Mouse (Mus musculus): ENCODE results near the gene Itgb7. TPM values are rescaled to one million over a fixed set of nuclear protein-coding genes. Genes with fewer than 3 reads are reported as not detected.

Gene Itgb7
- polyA plus RNA-seq, 1 experiment from 2014 or later, result 0.99 TPM

GRCm38 (mm10) chr15:102258581-102259253 lies 27.0 kb upstream of the Itgb7 start:
- Histone ChIP-seq H3K27me3 (peaks cover 5% of the 10 kb centered on the region; the same call in 1 of the 2 replicates), H3K36me3 (no peaks in the 10 kb centered on the region), H3K4me1 (peaks cover 23% of the 10 kb centered on the region), H3K9ac (replicated peaks) (no peak overlapping the region), H3K4me2 (replicated peaks) (no peak overlapping the region), H3K27ac (replicated peaks) (no peak overlapping the region), H3K9me3 (no peaks in the 10 kb centered on the region), H3K4me3 (no peak overlapping the region)
- WGBS, result 27% methylated on average over 11 of the region's 11 CpGs
- ATAC-seq (replicated peaks), result no peak

- peaks cover 23% of the 10 kb centered on the region for H3K4me1 ChIP-seq
- peak overlapping the region; percentile 96 for H3K4me2 ChIP-seq (replicated peaks)
- no peaks in the 10 kb centered on the region for H3K9me3 ChIP-seq
- H3K27ac ChIP-seq (replicated peaks), result no peak overlapping the region
- peaks cover 5% of the 10 kb centered on the region; the same call in 1 of the 2 replicates for H3K27me3 ChIP-seq
- H3K36me3 ChIP-seq, result no peaks in the 10 kb centered on the region
- H3K9ac ChIP-seq (replicated peaks), result no peak overlapping the region
- peak overlapping the region; percentile 56; the same call in 1 of the 2 replicates for H3K4me3 ChIP-seq
- 4% methylated on average over 12 of the region's 12 CpGs for WGBS
- ATAC-seq (replicated peaks), result peak; percentile 42; the same call in 1 of the 2 replicates
Observed at GRCm38 (mm10) chr15:102258076-102258470, 26.3 kb upstream of the Itgb7 start.

GRCm38 (mm10) chr15:102257202-102258075 lies 25.7 kb upstream of the Itgb7 start, which contains the start of gene Rarg:
TSS of gene Rarg (minus strand) at chr15:102257517.
- ATAC-seq (replicated peaks), result peak; percentile 44
- Histone ChIP-seq H3K4me3 (peak within 1 kb of the TSS; percentile 56), H3K27ac (replicated peaks) (no peak within 1 kb of the TSS), H3K27me3 (peaks cover 5% of the 10 kb centered on the region; the same call in 1 of the 2 replicates), H3K9me3 (no peaks in the 10 kb centered on the region), H3K4me1 (peaks cover 23% of the 10 kb centered on the region), H3K9ac (replicated peaks) (peak within 1 kb of the TSS; percentile 61), H3K36me3 (no peaks in the 10 kb centered on the region), H3K4me2 (replicated peaks) (peak within 1 kb of the TSS; percentile 96)
- WGBS, result 1% methylated on average over 41 of the region's 46 CpGs

GRCm38 (mm10) chr15:102256431-102257201 lies 24.9 kb upstream of the Itgb7 start:
- H3K4me2 ChIP-seq (replicated peaks), result peak overlapping the region; percentile 96
- H3K9ac ChIP-seq (replicated peaks), result peak overlapping the region; percentile 61
- ATAC-seq (replicated peaks), result no peak
- H3K27me3 ChIP-seq, result peaks cover 5% of the 10 kb centered on the region; the same call in 1 of the 2 replicates
- peaks cover 23% of the 10 kb centered on the region for H3K4me1 ChIP-seq
- no peaks in the 10 kb centered on the region for H3K36me3 ChIP-seq
- WGBS, result 9% methylated on average over 22 of the region's 22 CpGs
- no peaks in the 10 kb centered on the region for H3K9me3 ChIP-seq
- H3K27ac ChIP-seq (replicated peaks), result no peak overlapping the region
- H3K4me3 ChIP-seq, result peak overlapping the region; percentile 56

- peaks cover 23% of the 10 kb centered on the region for H3K4me1 ChIP-seq
- WGBS, result 55% methylated on average over 14 of the region's 14 CpGs
- no peak overlapping the region for H3K27ac ChIP-seq (replicated peaks)
- no peak overlapping the region for H3K9ac ChIP-seq (replicated peaks)
- H3K36me3 ChIP-seq, result no peaks in the 10 kb centered on the region
- no peak for ATAC-seq (replicated peaks)
- no peaks in the 10 kb centered on the region for H3K9me3 ChIP-seq
- H3K27me3 ChIP-seq, result peaks cover 5% of the 10 kb centered on the region; the same call in 1 of the 2 replicates
- H3K4me2 ChIP-seq (replicated peaks), result no peak overlapping the region
- no peak overlapping the region for H3K4me3 ChIP-seq
Observed at GRCm38 (mm10) chr15:102255547-102256255, 24.0 kb upstream of the Itgb7 start.

GRCm38 (mm10) chr15:102250521-102250920 lies 18.8 kb upstream of the Itgb7 start:
- WGBS, result 70% methylated on average over 5 of the region's 5 CpGs
- H3K9ac ChIP-seq (replicated peaks), result no peak overlapping the region
- H3K27me3 ChIP-seq, result peaks cover 19% of the 10 kb centered on the region; the same call in 1 of the 2 replicates
- H3K4me1 ChIP-seq, result peaks cover 29% of the 10 kb centered on the region
- H3K27ac ChIP-seq (replicated peaks), result no peak overlapping the region
- H3K4me3 ChIP-seq, result no peak overlapping the region
- no peaks in the 10 kb centered on the region for H3K36me3 ChIP-seq
- H3K9me3 ChIP-seq, result no peaks in the 10 kb centered on the region
- ATAC-seq (replicated peaks), result no peak
- no peak overlapping the region for H3K4me2 ChIP-seq (replicated peaks)

- Histone ChIP-seq H3K36me3 (no peaks in the 10 kb centered on the region), H3K9ac (replicated peaks) (no peak overlapping the region), H3K27me3 (peaks cover 24% of the 10 kb centered on the region), H3K9me3 (no peaks in the 10 kb centered on the region), H3K27ac (replicated peaks) (no peak overlapping the region), H3K4me3 (no peak overlapping the region), H3K4me2 (replicated peaks) (no peak overlapping the region), H3K4me1 (peaks cover 34% of the 10 kb centered on the region)
- ATAC-seq (replicated peaks), result no peak
- 48% methylated on average over 9 of the region's 9 CpGs for WGBS
Observed at GRCm38 (mm10) chr15:102249967-102250366, 18.2 kb upstream of the Itgb7 start.

GRCm38 (mm10) chr15:102249251-102249691 lies 17.5 kb upstream of the Itgb7 start:
- ATAC-seq (replicated peaks), result no peak
- Histone ChIP-seq H3K9me3 (no peaks in the 10 kb centered on the region), H3K4me2 (replicated peaks) (no peak overlapping the region), H3K27me3 (peaks cover 27% of the 10 kb centered on the region), H3K4me3 (no peak overlapping the region), H3K4me1 (peaks cover 41% of the 10 kb centered on the region), H3K9ac (replicated peaks) (no peak overlapping the region), H3K36me3 (no peaks in the 10 kb centered on the region), H3K27ac (replicated peaks) (no peak overlapping the region)
- 4% methylated on average over 13 of the region's 13 CpGs for WGBS

GRCm38 (mm10) chr15:102248812-102249191 lies 17.1 kb upstream of the Itgb7 start:
- no peak overlapping the region for H3K27ac ChIP-seq (replicated peaks)
- H3K4me1 ChIP-seq, result peaks cover 44% of the 10 kb centered on the region
- no peak overlapping the region for H3K9ac ChIP-seq (replicated peaks)
- no peaks in the 10 kb centered on the region for H3K36me3 ChIP-seq
- H3K9me3 ChIP-seq, result no peaks in the 10 kb centered on the region
- no peak overlapping the region for H3K4me3 ChIP-seq
- H3K27me3 ChIP-seq, result peaks cover 27% of the 10 kb centered on the region
- WGBS, result 10% methylated on average over 3 of the region's 3 CpGs
- 0 out of 2 replicates have a peak overlapping the region, but pooled peaks have one; percentile 94 for H3K4me2 ChIP-seq (replicated peaks)
- ATAC-seq (replicated peaks), result no peak

- WGBS, result 7% methylated on average over 8 of the region's 8 CpGs
- H3K4me3 ChIP-seq, result peak overlapping the region; percentile 61
- peak overlapping the region; percentile 53 for H3K9ac ChIP-seq (replicated peaks)
- no peaks in the 10 kb centered on the region for H3K36me3 ChIP-seq
- ATAC-seq (replicated peaks), result no peak
- peaks cover 27% of the 10 kb centered on the region for H3K27me3 ChIP-seq
- H3K4me1 ChIP-seq, result peaks cover 50% of the 10 kb centered on the region
- H3K27ac ChIP-seq (replicated peaks), result peak overlapping the region; percentile 91
- peak overlapping the region; percentile 94 for H3K4me2 ChIP-seq (replicated peaks)
- H3K9me3 ChIP-seq, result no peaks in the 10 kb centered on the region
Observed at GRCm38 (mm10) chr15:102248131-102248811, 16.5 kb upstream of the Itgb7 start.

Measured in forebrain, embryonic 15.5 days (tissue).